Mouse (Mus musculus): ENCODE data around the gene Cd209c.
A peak's percentile ranks its signal among the peaks of the same experiment; 100 is the strongest.

The Cd209c gene

DNA sequence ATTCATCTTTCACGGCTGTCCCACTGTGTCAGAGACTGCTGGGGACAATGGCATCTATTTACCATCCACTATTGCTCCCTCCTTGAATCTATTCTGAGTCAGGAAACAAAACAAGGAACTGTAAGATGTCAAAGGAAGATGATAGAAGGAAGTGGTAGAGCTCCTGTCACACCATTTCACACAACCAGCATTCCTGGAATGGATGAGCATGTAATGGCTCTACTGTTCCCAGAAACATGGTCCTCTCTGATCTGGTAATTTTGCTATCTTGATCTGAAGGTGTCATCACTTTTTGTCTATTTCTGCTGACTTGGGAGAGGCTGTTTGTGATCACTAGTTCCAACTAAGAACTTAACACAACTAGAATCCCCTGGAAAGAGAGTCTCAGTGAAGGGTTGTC, at the start of gene Cd209c:
TSS of gene Cd209c (minus strand) at position 101 of the 400 bp plus-strand sequence.
- DNase-seq, result no peak

DNA sequence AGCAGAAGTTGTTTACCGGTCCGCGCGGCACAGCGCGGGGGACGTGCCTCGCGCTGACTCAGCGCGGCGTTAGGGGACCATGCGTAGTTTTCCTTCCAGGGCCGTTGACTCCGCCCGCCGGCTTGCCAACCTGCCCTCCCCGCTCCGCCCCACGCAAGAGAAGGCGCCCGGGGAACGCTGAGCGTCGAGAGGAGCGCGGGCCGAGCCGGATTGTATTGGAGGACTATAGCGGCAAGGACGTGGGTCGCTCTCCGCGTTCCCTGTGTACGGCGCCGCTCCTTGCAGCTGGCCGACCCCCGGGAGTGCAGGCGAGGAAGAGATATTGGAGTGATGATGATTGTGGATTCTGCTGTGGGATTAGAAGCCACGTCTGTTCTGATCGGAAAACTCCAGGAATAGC, 39.7 kb upstream of the Cd209c start:
- DNase-seq, result no peak

DNA sequence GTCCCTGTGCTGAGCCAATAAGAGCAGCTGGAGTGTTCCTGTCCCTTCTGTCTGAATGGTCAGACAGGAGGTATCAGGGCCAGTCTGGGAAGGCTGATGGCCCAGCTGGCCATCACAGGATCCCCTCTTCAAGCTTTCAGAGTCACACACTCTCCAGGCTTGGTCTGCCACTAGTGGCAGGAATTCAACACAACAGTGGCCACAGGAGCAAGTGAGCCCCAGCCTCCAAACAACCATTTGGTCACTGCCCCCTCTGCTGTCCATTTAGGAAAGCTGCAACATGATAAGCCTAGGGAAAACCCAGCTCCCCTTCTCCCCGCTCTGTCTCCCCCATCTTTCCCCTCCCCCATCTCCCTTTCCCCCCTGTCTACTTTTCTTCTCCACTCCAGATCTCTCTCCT, 1.5 kb upstream of the Cd209c start:
- DNase-seq, result peak; percentile 16

DNA sequence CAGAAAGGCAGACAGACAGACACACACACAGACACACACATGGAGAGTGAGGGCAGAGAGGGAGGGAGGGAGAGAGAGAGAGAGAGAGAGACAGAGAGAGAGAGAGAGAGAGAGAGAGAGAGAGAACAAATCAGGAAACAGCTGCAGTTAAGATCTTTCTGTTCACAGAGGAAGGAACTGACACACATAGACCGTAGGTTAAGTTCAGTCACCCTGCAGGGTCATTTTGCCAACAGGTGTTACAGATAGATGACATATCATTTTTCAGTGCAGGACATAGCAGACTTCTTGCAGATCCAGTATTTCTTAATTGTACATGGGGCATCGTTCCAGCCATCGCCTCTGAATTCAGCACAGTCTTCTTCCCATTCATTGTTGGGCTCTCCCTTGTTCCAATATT, 14.5 kb downstream of the Cd209c start:
- DNase-seq, result no peak

DNA sequence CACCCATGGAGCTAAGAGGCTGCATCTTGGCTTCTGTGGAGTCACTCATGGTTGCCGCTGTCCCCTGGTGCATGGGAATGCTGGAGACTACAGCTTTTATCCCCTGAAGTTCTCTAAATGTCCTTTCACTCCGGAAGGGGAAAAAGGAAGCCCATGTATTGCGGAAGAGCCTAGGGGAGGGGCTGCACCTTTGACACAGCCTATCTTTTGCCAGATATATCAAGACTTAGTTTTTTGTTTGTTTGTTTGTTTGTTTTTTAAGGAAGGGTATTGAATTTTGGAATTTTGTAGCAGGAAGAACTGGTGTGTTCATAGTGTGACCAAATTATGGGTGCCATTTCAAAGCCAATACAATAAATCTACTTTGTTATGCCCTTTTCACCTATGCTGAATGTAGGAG, 27.8 kb downstream of the Cd209c start, which contains the start of gene Cd209b:
TSS of gene Cd209b (minus strand) at position 101 of the 400 bp plus-strand sequence.
- DNase-seq, result no peak

Measured in retina, postnatal 1 day (tissue).